Mouse (Mus musculus): ENCODE measurements around the gene Cbx1. TPM values are rescaled to one million over a fixed set of nuclear protein-coding genes. Genes with fewer than 3 reads are reported as not detected.
"Not testable (repeated sequence)": the region's sequence is repeated elsewhere in the genome, so short reads cannot be mapped to it uniquely, and the experiment has no call there.

The Cbx1 gene
- total and polyA plus RNA-seq, 2 experiments = 9.7 to 16.0 TPM

GRCm38 (mm10) chr11:96840290-96840689 is 51.4 kb downstream of the Cbx1 start:
- no peaks in the 10 kb centered on the region for H3K27me3 ChIP-seq (ENCODE audit: control insufficient read depth, insufficient read depth, low read length)
- whole genome bisulfite sequencing = 63% methylated on average over 8 of the region's 8 CpGs

GRCm38 (mm10) chr11:96843627-96844026 is 54.7 kb downstream of the Cbx1 start:
- no peak overlapping the region for H3K9ac ChIP-seq (ENCODE audit: low read depth, low read length)
- H3K4me1 ChIP-seq (ENCODE audit: control insufficient read depth, insufficient read depth, low read length) = no peaks in the 10 kb centered on the region
- no peaks in the 10 kb centered on the region for H3K79me2 ChIP-seq (ENCODE audit: control insufficient read depth, insufficient read depth, low read length)
- TF ChIP-seq POLR2A (IDR thresholded peaks at IDR 0.05; ENCODE audit: extremely low read depth, insufficient read depth, low read length) = no peak
- TF ChIP-seq CTCF (IDR thresholded peaks at IDR 0.05; ENCODE audit: low read depth, low read length) = no peak
- 69% methylated on average over 3 of the region's 3 CpGs for WGBS
- no peak overlapping the region for H3K4me3 ChIP-seq (ENCODE audit: insufficient read depth, low read depth, low read length)
- H3K27me3 ChIP-seq (ENCODE audit: control insufficient read depth, insufficient read depth, low read length) = no peaks in the 10 kb centered on the region
- no peak for DNase-seq (ENCODE audit: extremely low read depth, low read depth, low spot score)
- no peak overlapping the region for H3K27ac ChIP-seq (replicated peaks; ENCODE audit: insufficient read depth, low read depth, low read length)
- H3K36me3 ChIP-seq (ENCODE audit: control insufficient read depth, insufficient read depth, low read length) = no peaks in the 10 kb centered on the region

More at GRCm38 (mm10) chr11:96840290-96840689, 51.4 kb downstream of the Cbx1 start:
- no peaks in the 10 kb centered on the region for H3K4me1 ChIP-seq (ENCODE audit: control insufficient read depth, insufficient read depth, low read length)
- no peak for DNase-seq (ENCODE audit: extremely low read depth, low read depth, low spot score)
- no peak overlapping the region for H3K9ac ChIP-seq (ENCODE audit: low read depth, low read length)
- H3K36me3 ChIP-seq (ENCODE audit: control insufficient read depth, insufficient read depth, low read length) = no peaks in the 10 kb centered on the region
- no peaks in the 10 kb centered on the region for H3K79me2 ChIP-seq (ENCODE audit: control insufficient read depth, insufficient read depth, low read length)
- no peak overlapping the region for H3K27ac ChIP-seq (replicated peaks; ENCODE audit: insufficient read depth, low read depth, low read length)
- H3K4me3 ChIP-seq (ENCODE audit: insufficient read depth, low read depth, low read length) = no peak overlapping the region
- TF ChIP-seq POLR2A (IDR thresholded peaks at IDR 0.05; ENCODE audit: extremely low read depth, insufficient read depth, low read length) (no peak), CTCF (IDR thresholded peaks at IDR 0.05; ENCODE audit: low read depth, low read length) (no peak)

GRCm38 (mm10) chr11:96847240-96847639 is 58.3 kb downstream of the Cbx1 start:
- 82% methylated on average over 3 of the region's 3 CpGs for WGBS
- H3K4me1 ChIP-seq (ENCODE audit: control insufficient read depth, insufficient read depth, low read length) = peaks cover 3% of the 10 kb centered on the region; the same call in 1 of the 2 replicates
- no peak for DNase-seq (ENCODE audit: extremely low read depth, low read depth, low spot score)
- no peak overlapping the region for H3K27ac ChIP-seq (replicated peaks; ENCODE audit: insufficient read depth, low read depth, low read length)
- H3K27me3 ChIP-seq (ENCODE audit: control insufficient read depth, insufficient read depth, low read length) = no peaks in the 10 kb centered on the region
- no peaks in the 10 kb centered on the region for H3K36me3 ChIP-seq (ENCODE audit: control insufficient read depth, insufficient read depth, low read length)
- no peaks in the 10 kb centered on the region for H3K79me2 ChIP-seq (ENCODE audit: control insufficient read depth, insufficient read depth, low read length)
- TF ChIP-seq POLR2A (IDR thresholded peaks at IDR 0.05; ENCODE audit: extremely low read depth, insufficient read depth, low read length) (no peak), CTCF (IDR thresholded peaks at IDR 0.05; ENCODE audit: low read depth, low read length) (no peak)
- no peak overlapping the region for H3K9ac ChIP-seq (ENCODE audit: low read depth, low read length)
- H3K4me3 ChIP-seq (ENCODE audit: insufficient read depth, low read depth, low read length) = no peak overlapping the region

- H3K79me2 ChIP-seq (ENCODE audit: control insufficient read depth, insufficient read depth, low read length) = no peaks in the 10 kb centered on the region
These were observed 59.8 kb downstream of the Cbx1 start for GRCm38 (mm10) chr11:96848694-96849093.

GRCm38 (mm10) chr11:96849145-96849544 is 60.2 kb downstream of the Cbx1 start:
- not testable (repeated sequence) for H3K9ac ChIP-seq (ENCODE audit: low read depth, low read length); DNase-seq (ENCODE audit: extremely low read depth, low read depth, low spot score); H3K79me2 ChIP-seq (ENCODE audit: control insufficient read depth, insufficient read depth, low read length); H3K27me3 ChIP-seq (ENCODE audit: control insufficient read depth, insufficient read depth, low read length); H3K4me3 ChIP-seq (ENCODE audit: insufficient read depth, low read depth, low read length); H3K4me1 ChIP-seq (ENCODE audit: control insufficient read depth, insufficient read depth, low read length); H3K27ac ChIP-seq (replicated peaks; ENCODE audit: insufficient read depth, low read depth, low read length); H3K36me3 ChIP-seq (ENCODE audit: control insufficient read depth, insufficient read depth, low read length)
- WGBS = 62% methylated on average over 5 of the region's 5 CpGs

More at GRCm38 (mm10) chr11:96848694-96849093, 59.8 kb downstream of the Cbx1 start:
- no peaks in the 10 kb centered on the region for H3K36me3 ChIP-seq (ENCODE audit: control insufficient read depth, insufficient read depth, low read length)
- no peaks in the 10 kb centered on the region for H3K27me3 ChIP-seq (ENCODE audit: control insufficient read depth, insufficient read depth, low read length)
- no peak overlapping the region for H3K27ac ChIP-seq (replicated peaks; ENCODE audit: insufficient read depth, low read depth, low read length)
- H3K4me3 ChIP-seq (ENCODE audit: insufficient read depth, low read depth, low read length) = no peak overlapping the region
- H3K4me1 ChIP-seq (ENCODE audit: control insufficient read depth, insufficient read depth, low read length) = peaks cover 3% of the 10 kb centered on the region; the same call in 1 of the 2 replicates
- H3K9ac ChIP-seq (ENCODE audit: low read depth, low read length) = no peak overlapping the region
- DNase-seq (ENCODE audit: extremely low read depth, low read depth, low spot score) = no peak
- TF ChIP-seq POLR2A (IDR thresholded peaks at IDR 0.05; ENCODE audit: extremely low read depth, insufficient read depth, low read length) = no peak
- no peak for TF ChIP-seq CTCF (IDR thresholded peaks at IDR 0.05; ENCODE audit: low read depth, low read length)
- WGBS = 89% methylated on average over 9 of the region's 9 CpGs

GRCm38 (mm10) chr11:96849681-96850467 is 60.9 kb downstream of the Cbx1 start, which contains the start of gene Copz2:
Gene Copz2 (plus strand): TSS chr11:96849870.
- Histone ChIP-seq H3K9ac (ENCODE audit: low read depth, low read length) (peak within 1 kb of the TSS; percentile 86), H3K79me2 (ENCODE audit: control insufficient read depth, insufficient read depth, low read length) (no peaks in the 10 kb centered on the region), H3K27ac (replicated peaks; ENCODE audit: insufficient read depth, low read depth, low read length) (no peak within 1 kb of the TSS), H3K4me1 (ENCODE audit: control insufficient read depth, insufficient read depth, low read length) (peaks cover 3% of the 10 kb centered on the region; the same call in 1 of the 2 replicates), H3K4me3 (ENCODE audit: insufficient read depth, low read depth, low read length) (peak within 1 kb of the TSS; percentile 89), H3K36me3 (ENCODE audit: control insufficient read depth, insufficient read depth, low read length) (no peaks in the 10 kb centered on the region), H3K27me3 (ENCODE audit: control insufficient read depth, insufficient read depth, low read length) (no peaks in the 10 kb centered on the region)
- 2% methylated on average over 53 of the region's 60 CpGs for WGBS
- DNase-seq (ENCODE audit: extremely low read depth, low read depth, low spot score) = no peak
- TF ChIP-seq POLR2A (IDR thresholded peaks at IDR 0.05; ENCODE audit: extremely low read depth, insufficient read depth, low read length) = peak; percentile 48; the same call in 1 of the 2 replicates
- no peak for TF ChIP-seq CTCF (IDR thresholded peaks at IDR 0.05; ENCODE audit: low read depth, low read length)
